In genomic region chr5:47240060-47240459, GRCm38 (mm10) we compare ENCODE assay signal across 21 mouse cellular contexts.
DNase-seq lines count a peak whose midpoint lies in the region; ATAC-seq lines count a peak whose summit lies in the region.
"Had no signal": no experiment of that assay in that cellular context is flagged by ENCODE, and none has a peak within 500 bp of the region (broad histone marks: within the 10 kb centered on the region; RNA-seq: fewer than 3 reads in every experiment).

No protein-coding gene starts in this region.

- 44% methylated on average over 2 of the region's 2 CpGs for WGBS in embryonic facial prominence, embryonic 14.5 days
- WGBS in embryonic facial prominence, embryonic 10.5 days: 71% methylated on average over 2 of the region's 2 CpGs
- 46% methylated on average over 2 of the region's 2 CpGs for WGBS in heart, embryonic 14.5 days
- WGBS in kidney, embryonic 15.5 days: 46% methylated on average over 2 of the region's 2 CpGs

- intact Hi-C loops in heart, postnatal 14 days (cut with DNase I): no loop called here

- no peak overlapping the region for H3K4me3 ChIP-seq in embryonic facial prominence, embryonic 14.5 days (ENCODE audit: low read depth, low read length)
- no peak overlapping the region for H3K4me3 ChIP-seq in embryonic facial prominence, embryonic 10.5 days
- H3K4me3 ChIP-seq in heart, embryonic 14.5 days (ENCODE audit: control insufficient read depth in 1 of 2, insufficient read depth in 1 of 2, low read depth in 1 of 2, low read length in 2 of 2): no peak overlapping the region
- H3K4me3 ChIP-seq in kidney, embryonic 15.5 days (replicated peaks): no peak overlapping the region
- H3K4me3 ChIP-seq: embryonic facial prominence, embryonic 15.5 days; hindbrain, embryonic 10.5 days; layer of hippocampus, adult 2 months; limb, embryonic 13.5 days; liver, embryonic 13.5 days; lung, embryonic 15.5 days; neural tube, embryonic 13.5 days had no signal

- no peaks in the 10 kb centered on the region for H3K4me1 ChIP-seq in embryonic facial prominence, embryonic 14.5 days (ENCODE audit: control insufficient read depth, insufficient read depth, low read length)
- H3K4me1 ChIP-seq in embryonic facial prominence, embryonic 10.5 days: no peaks in the 10 kb centered on the region
- H3K4me1 ChIP-seq in heart, embryonic 14.5 days (ENCODE audit: control insufficient read depth in 2 of 2, insufficient read depth in 2 of 2, low read length in 2 of 2): no peaks in the 10 kb centered on the region
- H3K4me1 ChIP-seq in kidney, embryonic 15.5 days: 0 out of 2 replicates have a peak, but pooled peaks cover 2% of the 10 kb centered on the region
- H3K4me1 ChIP-seq: embryonic facial prominence, embryonic 15.5 days; hindbrain, embryonic 10.5 days; limb, embryonic 13.5 days; liver, embryonic 13.5 days; neural tube, embryonic 13.5 days had no signal

- H3K36me3 ChIP-seq in embryonic facial prominence, embryonic 14.5 days (ENCODE audit: control insufficient read depth, insufficient read depth, low read length): no peaks in the 10 kb centered on the region
- no peaks in the 10 kb centered on the region for H3K36me3 ChIP-seq in embryonic facial prominence, embryonic 10.5 days (replicated peaks)
- no peaks in the 10 kb centered on the region for H3K36me3 ChIP-seq in heart, embryonic 14.5 days (ENCODE audit: control insufficient read depth, insufficient read depth, low read length)
- H3K36me3 ChIP-seq in kidney, embryonic 15.5 days: no peaks in the 10 kb centered on the region
- H3K36me3 ChIP-seq: embryonic facial prominence, embryonic 15.5 days; hindbrain, embryonic 10.5 days; limb, embryonic 13.5 days; liver, embryonic 13.5 days; lung, embryonic 15.5 days; neural tube, embryonic 13.5 days had no signal

- ATAC-seq in embryonic facial prominence, embryonic 14.5 days (ENCODE audit: low read depth): no peak
- no peak for ATAC-seq in heart, embryonic 14.5 days (ENCODE audit: insufficient number of reproducible peaks, insufficient read depth, low FRiP score, low read depth)
- no peak for ATAC-seq in kidney, embryonic 15.5 days (replicated peaks; ENCODE audit: low FRiP score)
- ATAC-seq: Patski had no signal

- H3K9me3 ChIP-seq in embryonic facial prominence, embryonic 14.5 days (ENCODE audit: control insufficient read depth, low read length): 0 out of 2 replicates have a peak, but pooled peaks cover 5% of the 10 kb centered on the region
- H3K9me3 ChIP-seq in embryonic facial prominence, embryonic 10.5 days: no peaks in the 10 kb centered on the region
- 0 out of 2 replicates have a peak, but pooled peaks cover 3% of the 10 kb centered on the region for H3K9me3 ChIP-seq in heart, embryonic 14.5 days (ENCODE audit: control insufficient read depth, low read length)
- no peaks in the 10 kb centered on the region for H3K9me3 ChIP-seq in kidney, embryonic 15.5 days (replicated peaks)
- H3K9me3 ChIP-seq: embryonic facial prominence, embryonic 15.5 days; hindbrain, embryonic 10.5 days; limb, embryonic 13.5 days; liver, embryonic 13.5 days; lung, embryonic 15.5 days; neural tube, embryonic 13.5 days had no signal

- H3K4me2 ChIP-seq in embryonic facial prominence, embryonic 14.5 days (ENCODE audit: low read depth, low read length): no peak overlapping the region
- peak overlapping the region; percentile 15; the same call in 1 of the 2 replicates for H3K4me2 ChIP-seq in heart, embryonic 14.5 days (ENCODE audit: low read length)
- no peak overlapping the region for H3K4me2 ChIP-seq in kidney, embryonic 15.5 days
- H3K4me2 ChIP-seq: embryonic facial prominence, embryonic 15.5 days; limb, embryonic 13.5 days; liver, embryonic 13.5 days; lung, embryonic 15.5 days; neural tube, embryonic 13.5 days had no signal

- H3K9ac ChIP-seq in embryonic facial prominence, embryonic 14.5 days (ENCODE audit: low read depth, low read length): no peak overlapping the region
- H3K9ac ChIP-seq in heart, embryonic 14.5 days (ENCODE audit: low read length): no peak overlapping the region
- H3K9ac ChIP-seq in kidney, embryonic 15.5 days: no peak overlapping the region
- H3K9ac ChIP-seq: embryonic facial prominence, embryonic 15.5 days; limb, embryonic 13.5 days; liver, embryonic 13.5 days; lung, embryonic 15.5 days; neural tube, embryonic 13.5 days had no signal

- peak; percentile 12 for DNase-seq in embryonic facial prominence, embryonic 14.5 days (ENCODE audit: low spot score)
- no peak for DNase-seq in embryonic facial prominence, embryonic 10.5 days (ENCODE audit: low spot score)
- no peak for DNase-seq in heart, postnatal 14 days
- DNase-seq in kidney, postnatal 25 days: no peak
- peak; percentile 19 for DNase-seq in MN1 (ENCODE audit: low spot score)
- no peak for DNase-seq in ovary, adult 18-20 months (ENCODE audit: low spot score)
- DNase-seq: adrenal gland, adult 8-10 months; cerebellum, adult 11 months; cerebellum, postnatal 10 days; gastrocnemius, postnatal 36 days; layer of hippocampus, postnatal 36 days; liver, embryonic 13.5 days had no signal

- H3K27me3 ChIP-seq in embryonic facial prominence, embryonic 14.5 days (replicated peaks; ENCODE audit: control insufficient read depth, insufficient read depth, low read length): no peaks in the 10 kb centered on the region
- H3K27me3 ChIP-seq in embryonic facial prominence, embryonic 10.5 days (replicated peaks; ENCODE audit: low read depth, poor library complexity, severe bottlenecking): no peaks in the 10 kb centered on the region
- no peaks in the 10 kb centered on the region for H3K27me3 ChIP-seq in heart, embryonic 14.5 days (ENCODE audit: control insufficient read depth, insufficient read depth, low read length)
- H3K27me3 ChIP-seq in kidney, embryonic 15.5 days: no peaks in the 10 kb centered on the region
- H3K27me3 ChIP-seq: embryonic facial prominence, embryonic 15.5 days; limb, embryonic 13.5 days; liver, embryonic 13.5 days; lung, embryonic 15.5 days; neural tube, embryonic 13.5 days had no signal

- no peak overlapping the region for H3K27ac ChIP-seq in embryonic facial prominence, embryonic 14.5 days (replicated peaks; ENCODE audit: low read depth, low read length)
- H3K27ac ChIP-seq in embryonic facial prominence, embryonic 10.5 days (replicated peaks): no peak overlapping the region
- peak overlapping the region; percentile 70 to 75 for H3K27ac ChIP-seq in heart, embryonic 14.5 days (replicated peaks in 1 of 2; ENCODE audit: control insufficient read depth in 1 of 2, insufficient read depth in 1 of 2, low read depth in 2 of 2, low read length in 2 of 2)
- peak overlapping the region; percentile 63 for H3K27ac ChIP-seq in kidney, embryonic 15.5 days
- H3K27ac ChIP-seq: embryonic facial prominence, embryonic 15.5 days; hindbrain, embryonic 10.5 days; layer of hippocampus, adult 2 months; limb, embryonic 13.5 days; liver, embryonic 13.5 days; lung, embryonic 15.5 days; neural tube, embryonic 13.5 days had no signal

Comparison
In these comparisons a context has a peak if more than half of its experiments do, and no peak if none do; other contexts are left out.
1. DNase-seq: peak in embryonic facial prominence, embryonic 14.5 days (single experiment) and MN1 (single experiment); none in embryonic facial prominence, embryonic 10.5 days (single experiment), heart, postnatal 14 days (0 of 2), kidney, postnatal 25 days (0 of 2) and ovary, adult 18-20 months (single experiment).
2. H3K27ac ChIP-seq: peak in heart, embryonic 14.5 days (2 of 2) and kidney, embryonic 15.5 days (single experiment); none in embryonic facial prominence, embryonic 14.5 days (single experiment) and embryonic facial prominence, embryonic 10.5 days (single experiment).